ENCODE assay signal across 8 mouse cellular contexts in genomic region chr2:127143158-127144063, GRCm38 (mm10). TPM values are rescaled to one million over a fixed set of nuclear protein-coding genes. Genes with fewer than 3 reads are reported as not detected.
A peak's percentile ranks its signal among the peaks of the same experiment; 100 is the strongest.
DNase-seq lines count a peak whose midpoint lies in the region; ATAC-seq and TF ChIP-seq lines count a peak whose summit lies in the region.

Gene Itpripl1 (minus strand): TSS chr2:127143442.

- H3K4me2 ChIP-seq in embryonic facial prominence, embryonic 11.5 days (ENCODE audit: low read depth, low read length): peak within 1 kb of the TSS; percentile 87
- peak within 1 kb of the TSS; percentile 96 for H3K4me2 ChIP-seq in liver, embryonic 12.5 days
- H3K4me2 ChIP-seq in myocyte (ENCODE audit: low read depth): peak within 1 kb of the TSS; percentile 78
- peak within 1 kb of the TSS; percentile 84 for H3K4me2 ChIP-seq in stomach, embryonic 16.5 days (ENCODE audit: low read depth, low read length)

- no peaks in the 10 kb centered on the region for H3K9me3 ChIP-seq in embryonic facial prominence, embryonic 11.5 days (replicated peaks; ENCODE audit: control insufficient read depth, low read length)
- no peaks in the 10 kb centered on the region for H3K9me3 ChIP-seq in liver, embryonic 12.5 days (replicated peaks)
- H3K9me3 ChIP-seq in stomach, embryonic 16.5 days (replicated peaks; ENCODE audit: control insufficient read depth, low read length): 0 out of 2 replicates have a peak, but pooled peaks cover 3% of the 10 kb centered on the region

- peak within 1 kb of the TSS; percentile 68 for H3K9ac ChIP-seq in embryonic facial prominence, embryonic 11.5 days (replicated peaks; ENCODE audit: low read length)
- peak within 1 kb of the TSS; percentile 85 for H3K9ac ChIP-seq in liver, embryonic 12.5 days
- H3K9ac ChIP-seq in stomach, embryonic 16.5 days (ENCODE audit: low read length): peak within 1 kb of the TSS; percentile 83

- H3K4me3 ChIP-seq in embryonic facial prominence, embryonic 11.5 days (ENCODE audit: low read depth, low read length): peak within 1 kb of the TSS; percentile 51
- peak within 1 kb of the TSS; percentile 63 for H3K4me3 ChIP-seq in kidney, adult 2 months (ENCODE audit: insufficient read depth, low read depth, low read length)
- H3K4me3 ChIP-seq in liver, embryonic 12.5 days: peak within 1 kb of the TSS; percentile 75
- peak within 1 kb of the TSS; percentile 24 for H3K4me3 ChIP-seq in myocyte
- H3K4me3 ChIP-seq in stomach, embryonic 16.5 days (replicated peaks; ENCODE audit: low read length): peak within 1 kb of the TSS; percentile 73

- TF ChIP-seq CTCF in kidney, adult 2 months (conservative IDR thresholded peaks at IDR 0.05; ENCODE audit: insufficient read depth, insufficient read length, low read depth, low read length): no peak

- H3K27ac ChIP-seq in embryonic facial prominence, embryonic 11.5 days (replicated peaks; ENCODE audit: low read depth, low read length): no peak within 1 kb of the TSS
- H3K27ac ChIP-seq in kidney, adult 2 months (ENCODE audit: insufficient read depth, low read depth, low read length): peak within 1 kb of the TSS; percentile 68
- H3K27ac ChIP-seq in liver, embryonic 12.5 days: peak within 1 kb of the TSS; percentile 76
- peak within 1 kb of the TSS; percentile 36; the same call in 1 of the 2 replicates for H3K27ac ChIP-seq in stomach, embryonic 16.5 days (ENCODE audit: low read length)

- 3% methylated on average over 31 of the region's 31 CpGs for WGBS in embryonic facial prominence, embryonic 11.5 days
- WGBS in kidney, adult 2 months: 4% methylated on average over 31 of the region's 31 CpGs
- 4% methylated on average over 31 of the region's 31 CpGs for WGBS in liver, embryonic 12.5 days (ENCODE audit: insufficient replicate concordance)
- WGBS in stomach, embryonic 16.5 days: 3% methylated on average over 31 of the region's 31 CpGs

- peak; percentile 88 for DNase-seq in A20 (ENCODE audit: low read depth, low spot score)
- DNase-seq in adrenal gland, adult 18-20 months (ENCODE audit: low spot score in 2 of 2): peak; percentile 65 to 72
- DNase-seq in embryonic facial prominence, embryonic 11.5 days (ENCODE audit: low spot score): peak; percentile 77
- peak; percentile 89 for DNase-seq in heart, adult 8-10 months (ENCODE audit: low spot score)
- DNase-seq in kidney, adult 2 months: peak; percentile 95

- TF ChIP-seq POLR2A in kidney, adult 2 months (IDR thresholded peaks at IDR 0.05; ENCODE audit: low read depth, low read length): no peak
- TF ChIP-seq POLR2A in myocyte (IDR thresholded peaks at IDR 0.05; ENCODE audit: insufficient read length, low read depth): peak; percentile 54

- no peak within 1 kb of the TSS for H3ac ChIP-seq in myocyte (ENCODE audit: control insufficient read depth, insufficient read length)

- no peaks in the 10 kb centered on the region for H3K79me2 ChIP-seq in myocyte (ENCODE audit: control insufficient read depth, insufficient read depth)

- H3K36me3 ChIP-seq in embryonic facial prominence, embryonic 11.5 days (replicated peaks; ENCODE audit: control insufficient read depth, insufficient read depth, low read depth, low read length): no peaks in the 10 kb centered on the region
- H3K36me3 ChIP-seq in kidney, adult 2 months (ENCODE audit: control insufficient read depth, insufficient read depth, low read length): no peaks in the 10 kb centered on the region
- peaks cover 36% of the 10 kb centered on the region for H3K36me3 ChIP-seq in liver, embryonic 12.5 days
- no peaks in the 10 kb centered on the region for H3K36me3 ChIP-seq in myocyte (ENCODE audit: control insufficient read depth, insufficient read depth)
- H3K36me3 ChIP-seq in stomach, embryonic 16.5 days (ENCODE audit: control insufficient read depth, insufficient read depth, low read length): peaks cover 10% of the 10 kb centered on the region; the same call in 1 of the 2 replicates

- no peaks in the 10 kb centered on the region for H3K27me3 ChIP-seq in embryonic facial prominence, embryonic 11.5 days (ENCODE audit: control insufficient read depth, insufficient read depth, low read length)
- H3K27me3 ChIP-seq in kidney, adult 2 months (replicated peaks; ENCODE audit: control insufficient read depth, insufficient read depth, low read length): no peaks in the 10 kb centered on the region
- no peaks in the 10 kb centered on the region for H3K27me3 ChIP-seq in liver, embryonic 12.5 days (replicated peaks)
- no peaks in the 10 kb centered on the region for H3K27me3 ChIP-seq in myocyte (ENCODE audit: control insufficient read depth, insufficient read depth, insufficient read length)
- H3K27me3 ChIP-seq in stomach, embryonic 16.5 days (ENCODE audit: control insufficient read depth, insufficient read depth, low read length): no peaks in the 10 kb centered on the region

- ATAC-seq in embryonic facial prominence, embryonic 11.5 days (replicated peaks; ENCODE audit: insufficient number of reproducible peaks, low FRiP score, low TSS enrichment, low read depth): peak; percentile 85
- peak; percentile 99 for ATAC-seq in liver, embryonic 12.5 days
- ATAC-seq in stomach, embryonic 16.5 days (ENCODE audit: insufficient read depth, low FRiP score): peak; percentile 97

- no peaks in the 10 kb centered on the region for H3K4me1 ChIP-seq in embryonic facial prominence, embryonic 11.5 days (ENCODE audit: control insufficient read depth, insufficient read depth, low read length)
- peaks cover 12% of the 10 kb centered on the region for H3K4me1 ChIP-seq in kidney, adult 2 months (ENCODE audit: control insufficient read depth, insufficient read depth, low read length)
- H3K4me1 ChIP-seq in liver, embryonic 12.5 days: peaks cover 68% of the 10 kb centered on the region
- peaks cover 11% of the 10 kb centered on the region for H3K4me1 ChIP-seq in stomach, embryonic 16.5 days (ENCODE audit: control insufficient read depth, insufficient read depth, low read length)

TF ChIP-seq in myocyte, 11 proteins besides CTCF, POLR2A, EP300 and RAD21:
- TF ChIP-seq CEBPB (IDR thresholded peaks at IDR 0.05; ENCODE audit: insufficient read depth, poor library complexity, severe bottlenecking) (no peak), TCF12 (IDR thresholded peaks at IDR 0.05; ENCODE audit: insufficient read depth, poor library complexity, severe bottlenecking) (no peak), SRF (IDR thresholded peaks at IDR 0.05; ENCODE audit: control insufficient read depth, insufficient read length, low read depth) (no peak), USF1 (IDR thresholded peaks at IDR 0.05; ENCODE audit: low read depth) (no peak), REST (IDR thresholded peaks at IDR 0.05; ENCODE audit: insufficient read depth, insufficient read length) (no peak), TCF3 (IDR thresholded peaks at IDR 0.05; ENCODE audit: insufficient read length, low read depth) (no peak), MYOD1 (IDR thresholded peaks at IDR 0.05; ENCODE audit: control insufficient read depth in 1 of 3, insufficient read length in 2 of 3, low read depth in 2 of 3) (no peak)

RNA-seq across cellular contexts. Expression of gene Itpripl1, which starts in this region (rescaled TPM):
- total RNA-seq in adrenal gland, adult 18-20 months (2021): 1 to 10 TPM; 4.7 to 5.8 TPM
- 15.9 and 17.6 TPM in 2 replicates for polyA plus RNA-seq in embryonic facial prominence, embryonic 11.5 days (2014; fragmentation: Nextera tagmentation; extraction: Ambion mirVana)
- 10 to 100 TPM in 3 of 4 experiments, 1 to 10 TPM in 1; 8.9 to 13.5 (median 13.3) TPM for total RNA-seq in heart, adult 8-10 months (2022)
- 17.3 and 17.7 TPM in 2 replicates for polyA plus RNA-seq in kidney, adult 2 months (2012; rRNA removed)
- 28.8 and 30.1 TPM in 2 replicates for polyA plus RNA-seq in liver, embryonic 12.5 days (2016; fragmentation: Nextera tagmentation; extraction: Ambion mirVana)
- polyA plus RNA-seq in myocyte (2012; fragmentation: generic; extraction: Trizol): 1.2 TPM
- 28.0 and 29.7 TPM in 2 replicates for polyA plus RNA-seq in stomach, embryonic 16.5 days (2015; fragmentation: Nextera tagmentation; extraction: Ambion mirVana)

Comparison
In these comparisons a context has a peak if more than half of its experiments do, and no peak if none do; other contexts are left out.
1. H3K4me3 ChIP-seq: peak in every context shown above with its lines; median percentile 75 in liver, embryonic 12.5 days; 73 in stomach, embryonic 16.5 days; 63 in kidney, adult 2 months; 51 in embryonic facial prominence, embryonic 11.5 days; 24 in myocyte.